Mouse (Mus musculus) cerebral cortex, adult 2 months (tissue): ENCODE data around the gene Doc2b.

ENCODE experiments used
- WGBS: fragments of 180-500 bp; shearing (Covaris S2); methylation state at CpG from one replicate; pipeline ENCODE4 v1.1.7; 2018; 5-methylcytosine and 5-hydroxymethylcytosine counted together

Gene Doc2b

DNA sequence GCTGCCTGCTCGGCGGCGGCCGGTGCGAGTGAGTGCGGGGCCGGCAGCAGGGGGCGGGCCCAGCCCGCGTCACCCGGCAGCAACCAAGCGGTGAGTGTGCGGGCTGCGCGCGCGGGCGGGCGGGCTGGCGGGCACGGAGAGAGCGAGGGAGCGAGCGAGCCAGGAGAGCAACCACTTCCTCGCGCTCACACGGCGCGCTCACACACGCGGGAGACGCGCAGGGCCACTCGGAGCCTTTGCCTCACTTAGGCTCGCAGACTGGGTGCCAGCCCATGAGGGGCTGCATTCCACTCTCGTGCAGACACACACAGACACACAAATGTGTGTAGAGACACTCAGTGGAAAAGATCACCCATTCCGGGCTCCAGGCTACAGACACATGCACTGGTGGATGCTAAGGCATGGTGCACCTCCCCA is at the start of gene Doc2b:
Doc2b (minus strand) TSS at position 21 of the 417 bp plus-strand sequence.
- WGBS, result 3% methylated on average over 37 of the region's 37 CpGs

DNA sequence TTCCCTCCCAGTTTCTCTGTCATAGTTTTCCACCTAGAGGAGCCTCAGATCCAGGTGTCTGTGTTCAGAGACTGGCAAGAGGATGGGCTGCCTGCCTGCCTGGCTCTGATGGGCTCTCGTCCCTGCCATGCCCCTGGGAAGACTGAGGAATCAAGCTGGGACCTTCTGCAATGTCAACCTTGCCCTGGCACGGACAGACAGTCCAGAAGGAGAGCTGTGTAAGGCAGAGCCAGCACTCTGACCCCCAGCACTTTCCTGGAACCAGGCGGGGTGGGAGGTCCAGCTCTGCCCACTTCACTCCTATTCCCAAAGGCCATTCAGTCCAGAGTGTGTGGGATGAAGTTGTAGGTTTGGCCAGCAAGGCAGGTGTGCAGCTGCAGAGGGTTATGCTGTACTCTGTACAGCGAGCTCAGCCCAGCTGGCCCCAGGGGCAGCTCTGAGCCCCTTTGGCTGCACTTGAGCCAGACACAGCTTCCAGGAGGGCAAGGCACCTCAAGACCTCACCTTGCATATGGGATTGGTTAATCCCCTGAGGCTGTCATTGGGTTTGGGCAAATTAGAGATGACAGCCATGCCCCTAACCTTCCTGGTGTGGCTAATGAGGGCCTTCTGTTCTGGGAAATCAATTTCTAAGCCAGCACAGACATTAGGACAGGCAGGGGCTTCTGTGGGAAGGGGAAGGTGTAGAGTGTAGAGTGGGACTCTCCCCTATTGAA is 47.2 kb upstream of the Doc2b start:
- 85% methylated on average over 4 of the region's 4 CpGs for WGBS

DNA sequence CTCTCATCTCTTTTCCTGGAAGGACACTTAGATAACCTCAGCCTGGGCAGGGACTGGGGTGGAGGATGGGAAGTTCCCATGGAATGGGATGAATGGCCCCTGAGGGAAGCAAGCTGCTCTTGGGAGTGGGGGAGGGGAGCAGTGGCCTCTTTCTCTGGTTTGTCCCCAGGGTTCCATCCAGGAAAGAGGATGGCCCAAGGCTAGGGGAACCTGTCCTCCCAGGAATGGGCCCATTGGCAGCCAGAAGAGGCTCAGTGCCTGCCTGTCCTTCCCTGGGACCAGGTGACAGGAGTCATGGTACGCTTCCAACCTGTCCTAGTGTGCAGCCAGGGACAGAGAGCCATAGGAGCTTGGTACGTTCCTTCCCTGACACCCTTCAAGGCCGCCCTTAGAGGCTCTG is 45.7 kb upstream of the Doc2b start:
- 91% methylated on average over 3 of the region's 3 CpGs for WGBS

DNA sequence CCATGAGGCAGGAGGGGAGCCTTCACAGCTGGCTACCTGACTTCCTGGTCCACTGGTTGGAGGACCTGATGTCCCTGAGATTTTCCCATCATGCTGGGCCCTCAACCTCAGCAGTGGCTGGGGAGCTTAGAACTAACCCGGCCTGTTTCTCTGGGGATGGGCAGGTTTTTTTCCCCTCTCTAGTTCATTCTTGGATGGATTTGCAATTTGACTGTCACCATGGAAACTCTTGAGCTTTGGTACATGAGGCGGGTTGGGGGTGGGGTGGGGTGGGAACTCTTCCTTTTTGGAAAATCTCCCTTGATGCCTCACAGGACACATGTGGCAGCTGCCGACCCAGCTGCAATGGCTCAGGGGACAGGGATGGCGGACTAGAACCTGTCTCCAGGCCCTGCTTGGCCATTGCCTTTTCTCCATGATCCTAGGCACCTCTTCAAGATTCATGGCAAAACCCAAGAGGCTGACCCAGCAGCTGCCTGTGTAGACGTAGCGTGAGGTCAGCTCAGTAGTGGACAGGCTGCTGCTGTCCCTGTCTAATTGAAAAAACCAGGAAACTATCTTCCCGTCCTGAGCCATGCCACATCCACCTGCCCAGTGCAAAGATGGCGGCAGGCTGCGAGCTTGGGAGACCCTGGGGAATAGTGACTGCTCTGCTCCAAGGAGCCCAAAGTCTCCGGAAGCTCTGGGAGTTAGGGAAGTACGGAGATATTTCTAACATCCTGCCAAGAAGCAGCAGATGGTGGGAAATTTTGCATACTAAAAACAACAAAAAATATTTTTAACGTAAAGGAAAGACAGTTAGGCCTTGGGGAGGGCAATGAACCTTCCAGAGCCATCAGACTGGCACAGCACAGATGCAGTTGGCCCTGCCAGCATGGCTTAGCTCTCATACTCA is 43.9 kb upstream of the Doc2b start:
- 67% methylated on average over 12 of the region's 12 CpGs for WGBS

GRCm38 (mm10) chr11:75838861-75839426 is 43.1 kb upstream of the Doc2b start:
- WGBS, result 73% methylated on average over 10 of the region's 10 CpGs

DNA sequence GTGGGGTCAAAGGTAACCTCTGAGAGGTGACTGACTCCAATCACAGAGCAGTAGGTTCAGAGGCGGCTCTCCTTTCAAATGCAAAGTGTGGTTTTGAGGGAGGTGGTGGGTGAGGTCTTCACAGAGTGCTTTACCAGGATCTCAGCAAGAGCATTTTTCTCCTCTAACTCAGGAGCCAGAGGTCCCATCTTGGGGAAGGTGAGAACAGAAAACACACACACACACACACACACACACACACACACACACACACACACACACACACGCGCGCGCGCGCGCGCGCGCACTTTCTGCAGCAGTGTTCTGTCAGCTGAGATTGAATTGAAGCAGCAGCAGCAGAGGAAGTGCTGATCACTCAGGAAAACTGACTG is 40.4 kb upstream of the Doc2b start:
- 83% methylated on average over 11 of the region's 11 CpGs for WGBS

GRCm38 (mm10) chr11:75835587-75836239 is 39.9 kb upstream of the Doc2b start:
- 58% methylated on average over 11 of the region's 11 CpGs for WGBS

DNA sequence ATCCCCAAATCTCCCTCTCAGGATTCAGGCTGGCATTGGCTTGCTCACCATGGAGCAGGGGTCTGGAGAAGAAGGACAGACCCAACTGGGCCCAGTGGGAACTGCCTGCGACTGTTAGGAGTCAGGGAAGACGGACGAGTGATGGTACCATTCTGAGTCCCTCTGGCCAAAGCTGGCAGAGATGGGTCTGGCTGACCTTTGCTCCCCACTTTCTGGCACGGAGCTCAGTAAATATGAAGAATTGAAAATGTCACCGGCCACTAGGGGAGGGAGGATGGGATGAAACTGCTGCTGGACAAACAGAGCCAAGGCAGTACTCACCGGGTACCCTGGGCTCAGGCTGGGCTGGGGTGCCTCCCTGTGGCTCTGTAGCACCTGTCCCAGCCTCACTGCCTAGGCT is 37.2 kb upstream of the Doc2b start:
- WGBS, result 88% methylated on average over 6 of the region's 6 CpGs

DNA sequence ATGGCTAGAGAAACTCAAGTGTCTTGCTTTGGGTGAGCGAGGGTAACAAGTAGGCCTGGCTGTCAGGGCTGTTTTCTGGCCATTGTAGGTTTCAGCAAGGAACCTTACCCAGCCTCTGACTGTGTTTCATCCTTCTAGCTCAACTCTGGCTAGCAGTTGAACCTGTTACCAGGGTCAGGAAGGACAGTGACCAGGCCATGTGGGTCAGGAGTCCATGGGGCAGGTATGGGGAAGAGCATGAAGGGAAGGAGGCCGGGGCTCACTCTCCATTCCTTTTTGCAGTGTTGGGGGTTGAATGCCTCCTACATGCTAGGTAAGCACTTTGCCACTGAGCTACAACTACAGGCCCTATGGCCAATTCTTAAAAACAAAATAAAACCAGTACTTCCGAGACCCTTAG is 34.5 kb upstream of the Doc2b start:
- 97% methylated on average over 3 of the region's 3 CpGs for WGBS

GRCm38 (mm10) chr11:75827414-75827813 is 31.6 kb upstream of the Doc2b start:
- 84% methylated on average over 8 of the region's 8 CpGs for WGBS

DNA sequence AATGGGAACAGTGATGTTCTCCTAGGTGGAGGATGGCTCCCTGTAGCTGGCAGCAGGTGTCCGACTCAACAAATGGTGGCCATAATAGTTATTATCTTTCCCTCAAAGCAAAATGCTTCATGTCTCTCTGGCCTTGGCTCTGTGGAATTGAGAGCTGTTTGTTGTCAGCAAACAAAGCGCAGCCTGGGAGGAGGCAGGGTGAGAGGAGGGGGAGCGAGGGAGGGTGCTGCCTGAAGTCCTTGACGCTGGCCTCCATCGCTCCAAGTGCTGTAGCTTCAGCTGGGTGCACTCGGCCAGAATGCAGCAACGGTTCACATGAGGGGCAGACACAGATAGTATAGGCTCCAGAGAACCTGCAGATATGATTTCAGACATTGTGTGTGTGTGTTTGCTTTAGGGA is 27.7 kb upstream of the Doc2b start:
- 72% methylated on average over 7 of the region's 7 CpGs for WGBS

DNA sequence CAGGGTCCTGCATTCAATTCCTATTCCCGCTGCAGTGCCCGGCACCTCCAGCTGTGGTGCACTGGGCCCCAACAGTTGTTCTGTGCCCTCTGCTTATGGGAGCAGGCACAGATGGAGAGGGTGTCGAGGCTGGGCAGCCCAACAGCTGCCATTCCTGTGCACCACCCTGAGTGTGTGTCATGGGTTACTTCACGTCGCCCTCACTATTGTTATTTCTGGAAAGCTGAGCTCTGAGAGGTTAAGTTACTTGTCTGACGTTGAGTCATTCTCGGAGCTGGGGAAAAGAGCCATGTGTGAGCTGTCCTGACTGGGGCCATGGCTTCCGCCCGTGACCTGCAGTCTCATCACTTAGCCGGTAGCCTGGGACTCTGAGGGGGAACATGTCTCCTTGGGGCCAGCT is 17.2 kb upstream of the Doc2b start:
- WGBS, result 84% methylated on average over 10 of the region's 10 CpGs

DNA sequence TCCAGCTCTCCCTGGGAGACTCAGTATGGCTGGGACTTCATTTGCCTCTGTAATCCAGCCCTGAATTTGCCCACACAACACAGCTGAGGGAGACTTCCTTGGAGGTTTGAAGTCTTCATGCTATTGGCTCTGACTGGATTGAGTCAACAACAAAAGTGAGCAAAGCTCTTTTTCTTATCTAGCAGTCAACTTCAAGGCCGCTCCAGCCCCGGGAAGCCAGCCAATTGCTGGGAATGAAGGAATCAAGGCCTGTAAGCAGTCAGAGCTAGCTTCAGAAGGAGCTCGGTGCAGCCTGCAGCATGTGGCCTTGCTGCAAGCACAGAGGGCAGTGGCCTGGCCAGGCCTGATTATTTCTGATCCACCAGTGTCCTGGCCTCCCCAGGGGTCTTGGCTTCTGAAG is 16.1 kb upstream of the Doc2b start:
- 24% methylated on average over 3 of the region's 3 CpGs for WGBS

- WGBS, result 99% methylated on average over 3 of the region's 3 CpGs
Measured at GRCm38 (mm10) chr11:75810526-75810925, 14.7 kb upstream of the Doc2b start.

DNA sequence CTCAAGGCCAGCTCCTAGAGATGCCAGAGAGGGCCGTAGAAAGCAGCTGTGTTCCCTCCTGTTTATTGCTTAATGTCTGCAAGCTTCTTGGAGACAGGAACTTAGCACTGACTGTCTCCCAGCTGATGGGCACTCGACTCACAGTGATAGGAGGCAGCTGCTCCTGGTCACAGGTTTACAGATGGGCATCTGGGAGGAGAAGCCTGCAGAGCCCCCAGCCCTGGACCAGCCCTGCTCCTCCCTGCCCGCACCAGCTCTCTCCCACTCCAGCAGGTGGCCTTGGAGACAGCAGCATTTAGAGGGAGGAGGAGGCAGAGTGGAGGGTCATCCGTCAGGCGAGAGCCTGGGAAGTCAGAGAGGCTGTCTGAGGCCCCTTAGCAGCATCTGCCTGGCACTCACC is 11.6 kb upstream of the Doc2b start:
- 65% methylated on average over 5 of the region's 5 CpGs for WGBS

GRCm38 (mm10) chr11:75801771-75802550 is 6.1 kb upstream of the Doc2b start:
- 78% methylated on average over 7 of the region's 7 CpGs for WGBS

DNA sequence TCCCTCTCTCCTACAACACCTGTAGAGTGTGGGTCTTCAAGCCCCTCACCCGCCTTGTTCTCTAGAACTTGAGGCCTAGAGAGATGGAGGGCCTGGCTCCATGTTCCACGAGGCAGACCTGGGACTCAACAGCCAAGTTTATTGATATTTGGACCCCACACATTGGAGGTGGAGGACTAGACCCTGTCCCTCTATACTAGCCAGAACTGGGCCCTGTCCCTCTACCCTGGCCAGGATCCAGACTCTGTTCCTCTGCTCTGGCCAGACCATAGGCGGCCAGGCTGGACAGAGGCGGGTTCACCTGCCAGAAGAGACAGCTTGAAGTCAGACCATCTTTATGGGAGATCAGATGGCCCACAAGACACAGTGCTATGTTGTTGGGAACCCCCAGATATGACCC is 5.5 kb upstream of the Doc2b start:
- WGBS, result 87% methylated on average over 4 of the region's 4 CpGs

GRCm38 (mm10) chr11:75796536-75797246 is 842 bp upstream of the Doc2b start:
- WGBS, result 88% methylated on average over 13 of the region's 13 CpGs

GRCm38 (mm10) chr11:75795321-75795636 is 570 bp downstream of the Doc2b start:
- WGBS, result 3% methylated on average over 42 of the region's 42 CpGs

DNA sequence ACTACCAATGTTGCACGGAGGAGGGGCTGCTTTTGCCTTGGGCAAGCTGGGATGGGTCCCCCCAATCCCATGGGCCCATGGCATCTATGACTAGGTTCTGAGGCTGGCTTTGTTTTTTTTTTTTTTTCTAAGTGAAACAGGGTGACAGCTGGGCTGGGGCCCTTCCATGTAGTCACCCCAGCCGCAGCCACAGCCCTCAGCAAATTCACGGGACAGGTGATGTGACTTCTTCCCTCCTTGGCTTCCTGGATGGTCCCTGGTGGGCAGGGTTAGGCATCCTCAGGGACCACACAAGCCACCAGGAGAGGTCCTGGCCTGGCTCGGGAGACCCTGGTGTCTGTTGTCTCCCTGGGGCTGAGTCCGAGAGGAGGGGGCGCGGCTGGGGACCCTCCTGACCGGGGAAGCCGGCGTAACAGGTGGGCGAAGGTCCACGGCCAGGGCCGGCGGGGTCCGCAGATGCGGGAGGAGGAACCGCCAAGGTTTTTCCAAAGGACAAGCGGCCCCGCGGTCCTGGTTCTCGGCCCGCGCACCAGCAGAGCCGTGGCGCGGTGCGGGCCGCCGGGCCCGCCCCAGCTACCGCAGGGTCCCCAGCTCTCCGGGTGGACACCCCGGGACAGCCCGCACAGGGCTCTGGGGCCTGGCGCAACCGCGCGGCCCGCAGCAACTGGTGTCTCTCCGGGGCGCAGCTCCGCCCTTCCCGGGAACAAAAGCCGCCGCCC is 1.1 kb downstream of the Doc2b start:
- 12% methylated on average over 44 of the region's 45 CpGs for WGBS
